Mouse (Mus musculus) frontal cortex, postnatal 10 days (tissue): ENCODE measurements around the gene Dcaf8.
A peak's percentile ranks its signal among the peaks of the same experiment; 100 is the strongest.

ENCODE experiments used
- DNase-seq, 2 experiments: peaks; one replicate each; pipeline ENCODE4 v3.0.0; 2022; ENCODE audit warnings: low spot score in 2 of 2, mixed read lengths in 1 of 2

Gene Dcaf8

DNA sequence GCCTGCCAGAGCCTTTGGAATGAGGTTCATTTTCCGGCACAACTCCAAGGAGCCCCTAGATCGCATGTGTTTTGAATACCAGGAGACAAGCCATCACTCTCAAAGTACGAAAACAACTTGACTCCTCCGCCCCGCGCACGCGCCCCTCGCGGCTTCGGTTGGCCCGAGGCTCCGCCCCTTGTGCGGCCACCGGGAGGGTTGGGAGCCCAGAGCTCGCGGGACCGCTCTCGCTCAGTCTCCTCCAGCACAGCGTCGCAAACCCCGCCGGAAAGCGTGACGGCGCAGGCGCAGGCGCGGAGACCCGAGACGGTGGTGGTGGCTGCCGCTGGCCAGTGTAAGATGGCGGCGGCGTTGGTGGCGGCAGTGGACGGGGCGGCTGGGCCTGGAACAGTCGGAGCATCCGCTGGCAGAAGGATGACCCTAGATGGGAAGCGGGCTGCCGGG lies at the start of gene Dcaf8:
Dcaf8 (plus strand) TSS at position 250 of the 444 bp plus-strand sequence.
- DNase-seq, result peak; percentile 91 to 95

DNA sequence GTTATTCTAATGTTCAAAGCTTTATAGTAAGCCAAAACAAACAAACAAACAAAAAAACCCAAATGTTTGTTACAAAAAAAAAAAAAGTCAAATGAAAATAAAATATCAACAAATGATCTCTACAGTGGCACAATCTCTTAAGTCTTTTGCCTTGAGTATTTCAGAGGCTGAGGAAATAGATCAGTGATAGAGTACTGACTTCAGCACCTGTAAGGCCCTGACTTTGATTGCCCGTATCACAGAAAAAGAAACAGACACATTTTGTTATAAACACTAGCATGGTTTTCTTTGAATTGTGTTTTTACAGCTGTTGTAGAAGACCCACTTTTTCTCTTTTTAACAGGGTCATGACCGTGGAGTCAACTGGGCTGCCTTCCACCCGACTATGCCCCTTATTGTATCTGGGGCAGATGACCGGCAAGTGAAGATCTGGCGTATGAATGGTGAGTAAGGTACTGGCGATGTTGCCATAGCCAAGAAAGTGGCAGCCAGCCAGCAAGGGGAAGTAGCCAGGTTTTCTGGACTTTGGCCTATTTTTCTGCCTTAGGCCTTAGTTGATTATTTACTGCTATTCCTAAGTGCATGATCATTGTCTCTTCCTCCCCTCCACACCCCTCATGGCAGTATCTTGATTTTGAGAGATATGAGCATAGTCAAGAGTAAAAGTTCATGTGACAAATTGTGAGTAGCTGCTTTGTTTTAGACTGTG lies 48.4 kb upstream of the Dcaf8 start:
- no peak for DNase-seq

DNA sequence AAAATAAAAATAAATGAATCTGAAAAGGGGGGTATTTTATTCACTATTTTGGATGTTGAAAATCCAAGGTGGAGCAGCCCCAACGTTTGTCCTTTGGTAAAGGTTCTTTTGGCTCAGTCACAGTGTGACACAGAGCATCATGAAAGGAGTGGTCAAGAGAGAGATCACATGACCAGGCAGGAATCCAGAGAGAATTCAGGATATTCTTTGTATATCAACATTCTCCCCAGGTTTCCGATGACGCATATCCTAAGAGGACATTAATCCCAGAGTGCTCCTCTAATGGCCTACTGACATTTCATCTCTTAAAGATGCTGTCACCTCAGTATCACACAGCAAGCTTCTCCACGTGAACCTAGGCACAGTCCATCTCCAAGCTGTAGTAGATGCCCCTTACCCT lies 44.3 kb upstream of the Dcaf8 start:
- DNase-seq, result no peak

DNA sequence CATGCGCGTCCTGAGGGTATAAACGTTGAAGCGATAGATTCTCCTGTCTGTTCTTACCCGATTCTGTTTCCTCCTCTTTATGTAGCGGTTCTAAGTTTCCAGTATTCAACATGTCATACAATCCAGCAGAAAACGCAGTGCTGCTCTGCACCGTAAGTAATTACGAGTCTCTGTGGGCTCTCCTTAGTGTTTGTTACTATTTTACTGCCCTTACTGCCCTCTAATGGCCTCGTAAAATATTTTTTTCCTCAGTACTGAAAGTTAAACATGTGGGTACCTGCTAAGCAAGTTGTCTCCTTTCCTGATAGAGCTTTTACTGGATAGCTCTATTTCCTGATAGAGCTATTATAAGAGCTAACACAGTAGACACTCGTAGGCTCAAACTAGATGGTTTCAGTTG lies 42.8 kb upstream of the Dcaf8 start:
- DNase-seq, result no peak

DNA sequence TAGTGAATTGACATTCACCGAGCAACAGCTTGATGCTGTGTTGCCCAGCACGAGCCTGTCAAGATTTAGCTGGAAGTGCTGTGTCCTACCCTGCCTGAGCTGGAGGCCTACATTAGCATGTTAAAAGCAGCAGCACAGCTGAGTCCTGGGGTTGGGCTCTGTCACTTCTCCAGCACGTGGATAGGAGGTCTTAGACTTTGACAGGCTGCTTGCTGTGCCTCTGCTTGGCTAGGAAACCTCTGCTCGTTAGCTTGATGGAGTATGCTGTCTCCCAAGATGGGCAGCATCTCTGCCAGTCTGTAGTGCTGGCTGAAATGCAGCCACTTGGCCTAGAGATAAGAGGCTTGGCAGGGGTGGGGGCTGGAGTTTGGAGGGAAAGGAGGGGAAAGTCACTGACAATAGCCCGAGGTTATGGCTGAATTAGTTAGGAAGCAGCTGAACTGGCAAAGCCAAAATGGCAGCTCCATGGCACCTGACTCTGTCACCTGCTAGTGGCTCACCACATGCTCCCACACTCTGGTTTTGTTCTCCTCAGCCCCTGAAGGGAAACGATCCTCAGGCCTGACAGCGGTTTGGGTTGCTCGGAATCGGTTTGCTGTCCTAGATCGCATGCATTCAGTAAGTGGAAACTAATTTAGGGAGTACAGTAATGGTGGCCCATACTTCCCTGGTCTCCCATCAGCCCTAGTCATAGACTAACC lies 40.0 kb upstream of the Dcaf8 start:
- DNase-seq, result no peak

DNA sequence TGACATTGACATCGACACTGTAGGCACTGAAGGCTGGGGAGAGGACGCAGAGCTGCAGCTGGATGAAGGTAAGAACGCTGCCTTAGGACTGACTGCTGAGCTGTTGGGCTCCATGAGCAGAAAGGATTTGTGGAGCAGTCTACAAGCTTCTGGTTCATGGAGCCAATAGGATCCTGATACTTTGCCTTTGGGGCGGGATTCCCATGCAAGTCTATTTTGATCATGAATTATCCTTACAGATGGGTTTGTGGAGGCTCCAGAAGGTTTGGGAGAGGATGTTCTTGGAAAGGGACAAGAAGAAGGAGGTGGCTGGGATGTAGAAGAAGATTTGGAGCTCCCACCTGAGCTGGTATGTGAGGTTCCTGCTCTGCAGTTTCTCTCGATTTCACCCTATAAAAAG lies 30.9 kb upstream of the Dcaf8 start:
- DNase-seq, result no peak

DNA sequence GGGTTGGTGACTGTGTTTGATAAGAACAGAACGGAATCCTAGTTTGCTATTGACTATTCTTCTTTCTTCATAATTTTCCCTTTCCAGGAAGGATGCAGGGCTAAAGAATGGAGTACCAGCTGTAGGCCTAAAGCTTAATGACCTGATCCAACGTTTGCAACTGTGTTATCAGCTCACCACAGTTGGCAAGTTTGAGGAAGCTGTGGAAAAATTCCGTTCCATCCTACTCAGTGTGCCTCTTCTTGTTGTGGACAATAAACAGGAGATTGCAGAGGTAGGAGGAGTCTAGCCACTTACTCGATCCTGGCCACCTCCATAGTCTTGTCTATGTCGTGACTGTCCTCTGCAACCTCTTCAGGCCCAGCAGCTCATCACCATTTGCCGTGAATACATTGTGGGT lies 28.8 kb upstream of the Dcaf8 start:
- no peak for DNase-seq

DNA sequence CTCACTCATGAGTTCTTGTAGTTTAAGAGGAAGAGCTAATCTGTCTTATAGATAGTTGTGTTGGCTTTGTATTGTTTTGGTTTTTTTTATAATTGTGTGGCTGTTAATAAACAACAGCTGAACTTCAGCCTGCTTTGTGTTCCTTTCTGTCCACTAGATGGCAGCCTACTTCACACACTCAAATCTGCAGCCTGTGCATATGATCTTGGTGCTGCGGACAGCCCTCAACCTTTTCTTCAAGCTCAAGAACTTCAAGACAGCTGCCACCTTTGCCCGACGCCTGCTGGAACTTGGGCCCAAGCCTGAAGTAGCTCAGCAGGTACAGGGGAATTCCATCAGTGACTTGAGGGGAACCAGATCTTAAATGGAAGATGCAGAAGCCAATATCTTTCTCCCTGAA lies 28.2 kb upstream of the Dcaf8 start:
- DNase-seq, result no peak

DNA sequence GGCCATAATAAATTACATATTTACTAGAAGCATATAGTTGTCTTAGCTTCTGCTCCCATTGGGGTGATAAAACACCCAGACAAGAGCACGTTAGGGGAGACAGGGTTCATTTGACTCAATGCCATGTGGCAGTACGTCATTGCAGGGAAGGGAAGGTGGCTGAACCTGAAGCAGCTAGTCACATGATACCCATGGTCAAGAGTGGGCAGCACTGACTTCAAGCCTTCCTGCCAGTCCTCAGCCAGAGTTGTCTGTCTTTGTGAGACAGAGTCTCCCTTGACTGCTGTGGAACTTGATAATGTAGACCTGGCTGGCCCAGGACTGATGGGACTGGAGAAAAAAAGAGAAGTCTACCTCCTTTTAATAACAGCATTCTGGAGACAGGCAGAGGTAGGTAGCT lies 25.2 kb upstream of the Dcaf8 start:
- DNase-seq, result no peak

DNA sequence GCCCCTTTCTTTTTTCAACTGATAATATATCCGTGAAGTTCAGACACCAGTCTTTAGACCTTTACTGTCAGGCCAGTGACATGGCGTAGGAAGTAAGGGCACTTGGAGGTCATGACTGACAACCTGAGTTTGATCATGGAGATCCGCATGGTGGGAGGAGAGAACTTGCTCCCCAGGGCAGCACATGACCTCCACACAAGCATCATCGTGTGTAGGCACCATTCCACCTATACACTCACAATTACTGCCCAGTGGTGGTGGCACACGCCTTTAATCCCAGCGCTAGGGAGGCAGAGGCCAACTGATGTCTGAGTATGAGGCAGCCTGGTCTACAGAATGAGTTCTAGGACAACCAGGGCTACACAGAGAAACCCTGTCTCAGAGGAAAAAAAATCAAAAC lies 23.3 kb upstream of the Dcaf8 start:
- no peak for DNase-seq

DNA sequence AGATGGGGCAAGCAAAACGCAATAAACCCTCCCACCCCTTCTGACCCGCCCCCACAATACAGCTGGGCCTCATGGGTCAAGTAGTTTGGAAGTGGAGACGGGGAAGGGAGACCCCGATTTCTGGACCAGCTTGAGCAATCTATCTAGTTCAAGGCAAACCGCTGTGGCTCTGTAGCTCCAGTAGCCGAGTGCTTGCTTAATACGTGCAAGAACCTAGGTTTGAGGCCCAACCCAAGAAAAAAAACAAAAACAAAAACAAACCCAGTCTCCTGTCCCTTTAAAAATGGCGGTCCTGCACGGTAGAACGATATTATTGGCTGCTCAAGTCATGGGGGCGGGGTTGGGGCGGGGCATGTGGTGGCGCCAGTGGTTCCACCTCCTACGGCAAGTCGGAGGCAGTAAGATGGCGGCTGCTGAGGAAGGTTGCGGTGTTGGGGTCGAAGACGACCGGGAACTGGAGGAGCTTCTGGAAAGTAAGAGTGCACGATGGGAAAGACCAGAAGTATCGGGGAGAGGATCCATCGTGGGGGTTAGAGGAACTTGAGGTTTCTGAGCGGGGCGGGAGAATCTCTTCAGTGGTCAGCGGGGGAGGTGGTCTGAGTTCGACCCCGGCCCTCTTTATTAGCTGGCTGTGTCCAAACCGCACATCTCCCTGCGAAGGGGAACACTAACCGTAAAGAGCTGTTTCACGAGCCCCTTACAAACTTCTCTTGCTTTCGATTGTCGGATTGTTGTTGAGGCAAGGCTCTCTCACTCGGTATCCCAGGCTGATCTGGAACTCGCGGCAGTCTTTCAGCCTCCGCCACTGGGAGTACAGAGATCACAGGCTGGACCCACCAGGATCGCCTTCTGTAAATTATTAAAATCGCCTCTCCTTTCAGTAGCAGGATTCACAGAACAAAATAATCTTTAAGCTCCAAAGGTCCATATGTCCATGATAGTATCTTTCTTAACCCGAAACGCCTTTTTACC lies 21.2 kb upstream of the Dcaf8 start, which contains the start of gene Pex19:
Pex19 (plus strand) TSS at position 380 of the 972 bp plus-strand sequence.
- peak; percentile 56 to 69 for DNase-seq

DNA sequence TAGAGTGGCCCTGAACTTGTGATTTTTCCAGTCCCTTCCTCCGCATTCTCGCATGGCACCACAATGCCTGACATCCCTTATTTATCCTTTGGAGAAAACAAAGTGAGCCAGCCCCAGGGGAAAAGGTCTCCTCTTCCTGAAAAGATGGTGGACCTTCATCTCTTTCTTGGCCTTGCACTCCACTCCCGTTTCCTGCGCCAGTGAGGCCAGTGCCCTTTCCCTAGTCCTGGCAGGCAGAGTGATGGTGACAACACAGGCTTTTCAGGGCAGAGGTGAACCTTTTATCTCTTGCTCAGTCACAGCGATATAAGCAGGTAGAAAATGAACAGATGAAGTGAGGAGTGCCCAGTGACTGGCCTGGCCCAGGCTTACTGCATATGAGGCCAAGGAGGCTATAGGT lies 20.4 kb upstream of the Dcaf8 start:
- DNase-seq, result no peak

DNA sequence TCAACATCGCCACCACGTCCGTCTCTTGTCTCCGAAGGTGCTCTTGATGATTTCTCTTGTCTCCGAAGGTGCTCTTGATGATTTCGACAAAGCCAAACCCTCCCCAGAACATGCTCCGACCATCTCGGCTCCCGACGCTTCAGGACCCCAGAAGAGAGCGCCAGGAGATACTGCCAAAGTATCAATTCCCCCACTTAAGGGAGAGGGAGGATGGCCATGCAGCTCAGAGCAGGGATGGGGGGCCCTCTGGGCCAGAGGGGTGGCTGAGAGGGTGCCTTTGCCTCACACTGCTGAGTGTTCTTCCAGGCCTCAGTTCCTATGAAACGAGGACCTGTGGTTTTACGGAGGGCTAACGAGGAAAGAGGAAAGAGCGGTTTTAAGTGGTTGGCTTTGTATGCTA lies 19.3 kb upstream of the Dcaf8 start:
- no peak for DNase-seq

DNA sequence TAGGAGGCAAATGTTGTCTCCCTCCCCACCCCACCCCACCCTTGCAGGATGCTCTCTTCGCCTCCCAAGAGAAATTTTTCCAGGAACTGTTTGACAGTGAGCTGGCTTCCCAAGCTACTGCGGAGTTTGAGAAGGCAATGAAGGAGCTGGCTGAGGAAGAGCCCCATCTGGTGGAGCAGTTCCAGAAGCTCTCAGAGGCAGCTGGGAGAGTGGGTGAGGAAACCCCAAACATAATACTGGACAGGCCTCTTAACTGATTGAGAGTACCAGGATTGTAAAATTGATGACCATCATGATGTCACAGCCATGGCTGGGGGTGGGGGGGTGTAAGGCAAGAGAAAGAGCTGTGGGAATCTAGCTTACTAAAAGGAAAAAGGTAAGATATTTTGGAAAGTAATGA lies 18.8 kb upstream of the Dcaf8 start:
- DNase-seq, result no peak

DNA sequence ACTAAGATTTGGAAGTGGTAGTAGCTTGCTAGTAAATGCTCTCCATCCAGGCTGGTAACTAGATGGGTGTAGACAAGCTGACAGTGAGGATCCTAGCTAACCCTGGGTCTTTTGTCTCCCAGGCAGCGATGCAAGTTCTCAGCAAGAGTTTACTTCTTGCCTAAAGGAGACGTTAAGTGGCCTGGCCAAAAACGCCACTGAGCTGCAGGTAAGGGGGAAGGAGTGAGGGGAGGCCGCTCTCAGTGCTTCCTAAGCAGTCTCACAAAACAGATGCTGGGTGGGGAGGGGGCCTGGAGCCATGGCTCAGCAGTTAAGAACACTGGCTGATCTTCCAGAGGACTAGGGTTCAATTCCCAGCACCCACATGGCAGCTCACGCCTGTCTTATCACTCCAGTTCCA lies 18.1 kb upstream of the Dcaf8 start:
- DNase-seq, result no peak

DNA sequence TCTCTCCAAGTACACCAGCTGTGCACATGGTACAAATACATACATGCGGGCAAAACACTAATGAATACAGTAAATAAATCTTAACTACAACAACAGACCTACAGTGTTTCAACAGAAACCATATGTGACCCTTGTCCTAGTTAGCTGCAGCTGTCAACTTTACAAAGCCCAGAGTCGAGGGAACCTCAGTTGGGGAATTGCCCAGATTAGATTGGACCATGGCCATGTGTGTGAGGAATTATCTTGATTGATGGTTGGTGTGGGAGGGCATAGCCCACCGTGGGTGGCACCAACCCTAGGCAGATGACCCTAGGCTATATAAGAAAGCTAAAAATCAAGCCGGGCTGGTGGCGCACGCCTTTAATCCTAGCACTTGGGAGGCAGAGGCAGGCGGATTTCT lies 15.6 kb upstream of the Dcaf8 start:
- DNase-seq, result no peak

DNA sequence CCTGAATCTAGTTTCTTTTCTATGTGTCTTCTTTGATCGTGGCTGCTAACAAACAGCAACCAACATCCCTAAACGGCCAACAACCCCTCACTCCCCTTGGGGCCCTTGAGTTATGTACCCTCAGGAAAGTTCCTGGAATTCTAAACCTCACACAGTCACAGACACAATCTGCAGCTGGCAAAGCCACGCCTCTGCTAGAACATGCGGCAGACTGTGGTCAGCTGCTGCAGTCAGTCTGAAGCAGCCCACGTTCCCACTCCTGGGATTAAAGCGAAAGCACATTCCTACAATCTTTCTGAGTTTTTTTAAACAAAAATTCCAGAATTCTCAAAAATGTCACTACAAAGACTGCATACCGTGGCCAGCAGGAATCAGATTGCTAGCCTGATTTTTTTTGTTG lies 14.3 kb upstream of the Dcaf8 start:
- DNase-seq, result no peak

DNA sequence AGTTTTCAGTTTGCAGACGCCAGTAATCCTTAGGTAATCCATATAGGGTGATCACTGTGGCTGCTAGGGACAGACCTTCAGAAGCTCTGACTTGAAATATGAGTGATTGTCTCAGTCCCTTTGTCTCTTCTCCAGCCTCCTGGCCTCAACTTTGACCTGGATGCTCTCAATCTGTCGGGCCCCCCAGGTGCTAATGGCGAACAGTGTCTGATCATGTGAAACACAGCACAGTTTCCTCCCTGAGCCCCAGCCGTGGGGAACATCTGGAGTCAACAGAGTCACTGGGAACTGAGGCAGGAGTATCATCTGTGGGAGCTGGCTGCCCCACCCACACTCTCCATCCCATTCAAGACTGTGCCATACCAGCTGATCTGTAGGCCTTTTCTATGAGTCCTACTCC lies 13.8 kb upstream of the Dcaf8 start:
- DNase-seq, result no peak

DNA sequence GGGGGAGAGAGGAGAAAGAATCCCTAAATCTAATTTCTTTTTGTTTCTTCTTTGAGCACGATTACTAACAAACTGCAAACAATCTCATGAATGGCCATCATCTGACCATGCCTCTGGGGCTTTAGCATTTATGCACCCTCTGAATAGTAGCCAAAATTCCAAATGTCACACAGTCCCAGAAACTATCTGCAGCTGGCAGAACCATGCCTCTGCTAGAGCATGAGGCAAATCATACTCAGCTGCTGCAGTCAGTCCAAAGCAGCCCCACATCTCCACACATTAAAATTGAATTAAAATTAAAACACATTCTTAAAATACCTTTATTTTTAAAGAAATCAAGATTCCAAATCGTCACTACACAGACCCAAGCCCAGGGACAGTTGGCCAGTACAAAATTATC lies 7.7 kb upstream of the Dcaf8 start:
- DNase-seq, result no peak

DNA sequence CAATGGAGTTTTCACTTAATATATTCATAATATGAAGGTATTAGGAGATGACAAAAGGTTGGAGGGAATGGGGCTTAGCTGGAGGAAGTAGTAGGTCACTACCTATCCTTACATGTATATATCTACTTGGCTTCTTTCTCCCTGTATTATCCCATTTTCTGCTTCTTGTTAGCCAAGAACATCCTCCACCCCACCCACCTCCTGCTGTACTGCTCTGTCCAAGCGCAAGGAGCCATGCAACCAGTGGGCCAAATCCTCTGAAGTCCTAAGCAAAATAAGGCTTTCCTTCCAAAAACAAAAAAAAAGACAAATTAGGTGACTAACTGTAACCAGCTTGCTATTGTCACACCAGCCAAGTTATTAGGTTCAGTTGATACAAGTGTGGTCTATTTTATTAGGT lies 7.1 kb upstream of the Dcaf8 start:
- DNase-seq, result no peak

DNA sequence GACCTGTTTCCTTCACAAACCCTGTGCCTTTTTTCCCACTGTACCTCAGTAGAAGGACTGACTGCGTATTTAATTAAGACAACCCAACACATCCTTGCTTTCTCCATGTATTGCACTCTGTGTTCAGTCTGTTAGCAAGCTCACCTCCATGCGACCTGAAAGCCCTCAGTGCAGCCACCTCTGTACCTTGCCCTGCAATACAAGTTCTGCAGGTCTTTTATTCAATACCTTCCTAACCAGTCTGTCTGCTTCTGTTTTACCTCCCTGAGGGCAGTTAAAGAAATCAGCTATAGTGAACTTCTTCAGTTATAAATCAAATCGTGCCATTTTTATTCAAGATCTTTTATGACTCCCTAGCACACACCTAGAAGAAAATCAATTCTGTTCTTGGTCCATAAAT lies 6.4 kb upstream of the Dcaf8 start:
- DNase-seq, result no peak

DNA sequence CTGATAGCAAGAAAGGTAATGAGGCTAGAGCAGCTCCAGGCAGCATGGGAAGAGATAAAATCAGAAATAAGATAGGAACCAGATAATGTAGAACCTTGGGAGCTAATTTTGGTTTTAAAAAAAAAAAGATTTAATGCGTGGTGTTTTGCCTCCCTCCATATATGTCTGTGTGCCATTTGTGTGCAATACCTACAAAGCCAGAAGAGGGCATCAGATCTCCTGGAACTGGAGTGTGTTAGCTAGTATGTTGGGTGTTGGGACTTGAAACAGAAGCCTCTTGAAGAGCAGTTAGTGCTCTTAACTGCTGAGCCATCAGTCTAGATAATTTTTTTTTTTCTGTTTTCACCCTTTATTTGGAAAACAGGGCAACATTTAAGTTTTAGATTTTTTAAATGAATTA lies 4.3 kb upstream of the Dcaf8 start:
- DNase-seq, result no peak
